Mouse (Mus musculus): ENCODE results near the gene Npcd.

- TF ChIP-seq POLR2A (IDR thresholded peaks at IDR 0.05; ENCODE audit: low read depth, low read length) (no peak), CTCF (conservative IDR thresholded peaks at IDR 0.05; ENCODE audit: insufficient read depth, insufficient read length, low read depth, low read length) (no peak)
Observed at GRCm38 (mm10) chr15:79790111-79790510, 43.9 kb downstream of the Npcd start.
